Mouse (Mus musculus) liver, adult (tissue): ENCODE measurements around the gene Armc10.

Experiments used
- GATA4 ChIP-seq: IDR thresholded peaks from 2 replicates; pipeline ENCODE4 v1.6.1; 2014; ENCODE audit warnings: mild to moderate bottlenecking, low read length; ENCODE audit not compliant: insufficient replicate concordance

Armc10 gene

GRCm38 (mm10) chr5:21658623-21659395 lies 13.2 kb downstream of the Armc10 start:
- TF ChIP-seq GATA4, result no peak

DNA sequence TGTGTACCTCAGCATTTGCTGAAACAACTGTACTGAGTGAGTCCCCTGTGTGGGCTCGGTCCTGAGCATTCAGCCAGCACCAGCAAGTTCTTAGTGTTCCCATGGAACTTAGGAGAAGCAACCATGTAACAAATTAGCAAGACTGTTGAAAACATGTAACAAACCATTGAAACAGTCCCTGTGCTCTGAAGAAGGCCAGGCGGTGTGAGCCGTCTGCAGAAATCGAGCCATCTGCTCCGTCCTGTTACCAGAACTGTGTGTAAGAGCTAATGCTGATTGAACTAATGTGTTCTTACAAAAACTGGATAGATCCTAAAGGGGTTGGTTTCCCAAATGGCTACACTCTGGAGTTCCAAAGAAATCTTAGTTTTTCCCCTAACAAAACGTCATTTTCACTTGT lies 15.2 kb downstream of the Armc10 start:
- TF ChIP-seq GATA4, result no peak

DNA sequence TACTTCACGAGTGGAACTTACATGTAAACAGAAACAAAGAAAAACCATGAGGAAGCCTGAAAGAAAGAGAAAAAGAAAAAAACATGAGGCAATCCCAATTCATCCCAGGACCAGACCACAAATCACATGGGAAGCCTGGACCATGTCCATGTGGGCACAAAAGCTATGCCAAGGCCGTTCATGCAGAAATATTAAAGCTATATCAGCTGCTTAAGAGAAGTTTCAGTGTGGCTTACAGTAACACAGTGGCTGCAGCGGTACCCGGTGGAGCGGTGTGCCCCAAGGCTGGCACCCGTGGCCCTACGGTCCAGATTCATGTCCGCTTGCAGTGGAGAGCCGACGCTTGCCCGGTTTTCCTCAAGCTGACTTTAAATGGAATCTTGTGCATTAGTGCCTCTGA lies 17.5 kb downstream of the Armc10 start:
- TF ChIP-seq GATA4, result no peak

GRCm38 (mm10) chr5:21667191-21668137 lies 21.9 kb downstream of the Armc10 start:
- TF ChIP-seq GATA4, result no peak

DNA sequence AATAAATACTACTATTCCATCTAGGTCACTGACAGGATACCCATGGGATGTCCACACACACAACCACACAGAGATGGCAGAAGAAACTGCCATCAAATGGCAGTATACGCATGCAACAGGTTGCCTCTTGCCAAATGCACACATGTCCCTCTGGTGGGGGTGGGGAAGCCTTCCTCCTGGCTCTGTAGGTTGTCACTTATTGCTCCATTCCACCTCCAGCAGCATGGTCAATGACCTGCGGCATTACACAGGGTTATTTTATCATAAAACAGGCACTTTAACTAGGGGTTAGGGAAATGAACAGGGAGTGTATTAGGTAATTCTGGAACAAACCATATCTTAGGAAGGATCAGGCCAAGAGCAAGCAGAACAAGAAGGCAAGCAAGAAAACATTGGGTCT lies 23.7 kb downstream of the Armc10 start:
- no peak for TF ChIP-seq GATA4

GRCm38 (mm10) chr5:21672812-21673635 lies 27.4 kb downstream of the Armc10 start:
- no peak for TF ChIP-seq GATA4

- TF ChIP-seq GATA4, result no peak
These were observed 28.1 kb downstream of the Armc10 start for GRCm38 (mm10) chr5:21673742-21674141.

DNA sequence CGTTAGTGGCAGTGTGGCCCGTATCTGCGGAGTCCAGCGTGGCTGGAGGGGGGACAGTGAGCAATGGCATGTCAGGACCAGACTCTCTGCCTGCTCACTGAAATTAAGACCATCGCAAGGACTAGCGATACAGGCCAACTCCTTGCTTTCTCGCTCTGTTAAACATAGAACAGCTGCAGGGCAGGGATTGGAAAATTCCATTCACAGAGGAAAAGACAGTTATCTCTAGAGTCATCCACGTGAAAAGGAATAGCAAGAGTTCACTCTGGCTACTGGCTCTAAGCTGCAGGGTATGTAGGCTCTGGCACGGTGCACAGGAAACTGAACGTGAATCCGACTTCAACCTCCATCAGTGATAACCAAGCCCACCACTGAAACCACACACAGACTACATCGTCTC lies 29.4 kb downstream of the Armc10 start:
- TF ChIP-seq GATA4, result no peak

GRCm38 (mm10) chr5:21675494-21675893 lies 29.9 kb downstream of the Armc10 start:
- no peak for TF ChIP-seq GATA4

GRCm38 (mm10) chr5:21677939-21678338 lies 32.3 kb downstream of the Armc10 start:
- TF ChIP-seq GATA4, result no peak

DNA sequence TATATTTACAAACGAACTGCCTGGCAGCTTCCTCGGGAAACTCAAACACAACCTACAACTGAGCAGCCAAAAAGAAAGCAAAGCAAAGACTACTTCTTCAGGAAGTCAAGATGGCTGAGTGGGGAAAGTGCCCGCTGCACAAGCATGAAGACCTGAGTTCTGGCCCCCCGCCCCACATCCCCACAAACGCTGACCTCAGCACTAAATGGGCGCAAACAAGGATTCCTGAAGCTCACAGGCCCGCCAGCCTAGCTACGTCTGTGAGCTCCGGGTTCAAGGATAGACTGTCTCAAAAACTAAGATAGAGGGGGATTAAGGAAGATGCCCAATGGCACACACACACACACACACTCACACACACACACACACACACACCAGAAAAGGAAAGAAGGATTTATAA lies 32.8 kb downstream of the Armc10 start:
- TF ChIP-seq GATA4, result no peak

DNA sequence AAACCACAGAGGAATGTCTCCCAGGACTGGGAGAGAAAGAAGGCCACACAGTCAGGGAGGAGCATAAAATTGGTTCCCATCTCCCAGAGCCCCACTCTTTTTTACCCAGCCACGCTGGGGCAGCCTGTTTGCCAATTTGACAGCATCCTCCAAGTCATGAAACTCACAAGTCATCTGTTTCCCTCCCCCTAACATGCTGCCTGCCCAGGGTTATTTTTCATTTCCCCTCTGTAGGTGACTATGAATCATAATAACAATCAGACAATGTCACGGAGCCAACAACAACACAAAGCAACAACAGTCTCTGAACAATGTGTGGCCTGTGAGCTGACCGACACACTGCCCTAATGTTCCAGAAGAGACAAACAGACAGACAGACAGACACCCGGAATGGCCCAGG lies 34.4 kb downstream of the Armc10 start:
- no peak for TF ChIP-seq GATA4

DNA sequence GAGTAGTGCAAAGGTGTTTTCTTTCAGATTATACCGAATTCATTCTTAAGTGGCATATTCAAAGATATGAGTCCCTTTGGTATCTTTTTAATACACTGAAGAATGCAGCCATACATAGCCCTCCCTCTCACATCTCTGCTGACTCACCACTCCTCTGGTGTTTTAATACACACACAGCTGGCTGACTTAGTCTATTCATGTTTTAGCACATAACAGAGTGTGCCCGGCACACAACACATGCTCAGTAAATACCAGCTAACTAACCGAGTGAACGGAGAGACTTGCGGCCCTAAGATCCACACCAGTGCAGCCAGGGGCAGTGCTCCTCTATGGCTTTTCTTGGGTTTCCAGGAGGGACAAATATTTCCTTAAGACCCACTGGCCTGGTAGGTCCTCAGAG lies 35.3 kb downstream of the Armc10 start:
- TF ChIP-seq GATA4, result no peak

DNA sequence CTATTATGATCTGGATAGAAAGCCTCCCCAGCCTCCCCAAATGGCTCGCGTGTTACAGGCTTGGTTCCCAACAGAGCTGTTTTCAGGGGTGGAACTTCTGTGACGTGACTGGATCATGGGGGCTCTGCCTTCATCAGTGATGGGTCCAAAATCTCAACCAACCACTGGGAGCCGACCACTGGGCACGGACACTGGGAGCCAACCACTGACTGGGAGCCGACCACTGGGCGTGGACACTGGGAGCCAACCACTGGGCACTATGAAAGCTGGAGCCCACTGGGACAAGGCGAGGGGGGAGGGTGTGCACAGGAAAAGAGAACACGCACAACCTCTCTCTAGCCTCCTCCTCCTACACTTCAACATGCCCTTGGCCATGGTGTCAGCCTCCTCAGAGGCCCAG lies 38.2 kb downstream of the Armc10 start:
- no peak for TF ChIP-seq GATA4

- TF ChIP-seq GATA4, result no peak
These were observed 39.4 kb downstream of the Armc10 start for GRCm38 (mm10) chr5:21685001-21685400.

DNA sequence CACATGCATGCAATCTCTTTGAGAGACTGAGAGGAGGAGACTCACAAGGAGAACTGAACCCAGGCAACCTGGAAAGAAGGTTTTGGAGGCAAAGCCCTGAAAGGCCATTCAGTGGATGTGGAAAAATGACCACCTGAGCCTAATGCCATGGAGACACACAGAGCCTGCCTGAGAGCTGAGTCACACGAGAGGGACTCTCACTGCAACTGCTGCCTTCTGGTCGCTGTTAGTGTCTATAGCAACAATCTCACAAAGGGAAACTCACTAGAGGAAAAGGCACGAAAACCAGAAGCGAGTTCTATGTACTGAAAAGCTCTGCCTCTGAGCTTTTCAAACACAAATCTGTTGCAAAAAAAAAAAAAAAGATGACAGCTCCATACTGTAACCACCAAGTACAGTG lies 41.4 kb downstream of the Armc10 start:
- TF ChIP-seq GATA4, result no peak

DNA sequence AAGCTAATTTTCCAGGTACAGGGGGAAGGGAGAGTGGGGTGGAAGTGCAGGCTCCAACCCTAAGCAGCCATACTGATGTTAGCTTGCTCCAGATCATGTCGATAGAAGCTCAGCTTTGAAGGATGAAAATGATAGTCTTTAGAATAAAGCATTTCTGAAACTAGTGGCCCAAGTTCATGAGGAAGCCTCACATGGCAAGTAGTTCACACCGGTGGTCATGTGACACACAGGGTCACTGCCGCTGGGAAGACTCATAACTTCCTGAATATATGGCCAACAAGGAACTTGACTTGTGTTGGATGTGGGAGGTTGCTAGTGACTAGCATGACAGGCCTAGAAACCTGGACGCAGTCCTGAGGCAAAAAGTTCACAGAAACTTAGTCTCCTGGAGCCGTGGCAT lies 46.6 kb downstream of the Armc10 start:
- TF ChIP-seq GATA4, result no peak
